Mouse (Mus musculus) adrenal gland, adult 2 months (tissue): ENCODE results near the gene Sspo. TPM values are rescaled to one million over a fixed set of nuclear protein-coding genes. Genes with fewer than 3 reads are reported as not detected.

Experiments used
- DNase-seq: peaks from one replicate; pipeline ENCODE4 v3.0.0; 2021
- microRNA-seq, 2 experiments: library from miRNA; unstranded; fragments of <30 nt; microRNA quantifications; one replicate each; pipeline ENCODE4 v1.2.0; 2021
- polyA plus RNA-seq: library from polyadenylated mRNA; depleted of rRNA; stranded (reverse); fragments of >200 nt; gene quantifications from 2 replicates; pipeline ENCODE4 v1.2.3, GENCODE M21; 2012; rRNA removed
- total RNA-seq, 2 experiments: library from RNA; stranded (reverse); gene quantifications; 2 replicates each; pipeline ENCODE4 v1.2.3; 2021

Gene Sspo
- total and polyA plus RNA-seq, 3 experiments: 2.7 to 8.4 (median 3.5) TPM

- DNase-seq: no peak
These were observed 91.8 kb downstream of the Sspo start for GRCm38 (mm10) chr6:48539860-48540259.

- DNase-seq: no peak
These were observed 92.7 kb downstream of the Sspo start for GRCm38 (mm10) chr6:48540721-48541120.

GRCm38 (mm10) chr6:48541560-48542450 lies 93.8 kb downstream of the Sspo start:
- DNase-seq: peak; percentile 90

- DNase-seq: no peak
These were observed 94.6 kb downstream of the Sspo start for GRCm38 (mm10) chr6:48542631-48543030.

- DNase-seq: no peak
These were observed 97.2 kb downstream of the Sspo start for GRCm38 (mm10) chr6:48545251-48545650.

GRCm38 (mm10) chr6:48546271-48546670 lies 98.2 kb downstream of the Sspo start:
- DNase-seq: no peak

GRCm38 (mm10) chr6:48546858-48547257 lies 98.8 kb downstream of the Sspo start:
- no peak for DNase-seq

- DNase-seq: no peak
These were observed 100.3 kb downstream of the Sspo start for GRCm38 (mm10) chr6:48548314-48548713.

Small RNA genes within 50 kb of the gene (microRNA-seq; reads per million reads assigned to microRNA genes)
- gene Gm24325: 0 reads per million in 2 experiments

Other genes with a start within 250 kb of the Sspo start
- 10 to 100 TPM; 30.9 to 31.3 TPM for gene Krba1, start 52.6 kb upstream of the Sspo start, total RNA-seq
- 42.5 and 55.2 TPM in 2 replicates for gene Krba1, start 52.6 kb upstream of the Sspo start, polyA plus RNA-seq
- gene Zfp467, start 2.4 kb upstream of the Sspo start, total RNA-seq: 10 to 100 TPM; 47.3 to 53.6 TPM
- 119 and 124 TPM in 2 replicates for gene Zfp467, start 2.4 kb upstream of the Sspo start, polyA plus RNA-seq
- gene Atp6v0e2, start 89.4 kb downstream of the Sspo start, total RNA-seq: 10 to 100 TPM; 70.7 to 78.4 TPM
- 182 and 183 TPM in 2 replicates for gene Atp6v0e2, start 89.4 kb downstream of the Sspo start, polyA plus RNA-seq
- gene Lrrc61, start 106.6 kb downstream of the Sspo start, total RNA-seq: 10 to 100 TPM; 30.8 to 45.1 TPM
- gene Lrrc61, start 106.6 kb downstream of the Sspo start, polyA plus RNA-seq: 32.4 and 33.3 TPM in 2 replicates
- 100 to 1,000 TPM in 1 of 2 experiments, 10 to 100 TPM in 1; 73.4 to 101 TPM for gene Rarres2, start 124.6 kb downstream of the Sspo start, total RNA-seq
- 29.3 and 41.8 TPM in 2 replicates for gene Rarres2, start 124.6 kb downstream of the Sspo start, polyA plus RNA-seq
- not detected for gene Gm45021, start 141.4 kb downstream of the Sspo start, total RNA-seq
- not detected in 2 replicates for gene Gm45021, start 141.4 kb downstream of the Sspo start, polyA plus RNA-seq
- 10 to 100 TPM; 55.6 to 67.5 TPM for gene Repin1, start 145.7 kb downstream of the Sspo start, total RNA-seq
- 127 and 152 TPM in 2 replicates for gene Repin1, start 145.7 kb downstream of the Sspo start, polyA plus RNA-seq
- gene Gm44965, start 145.7 kb downstream of the Sspo start, total RNA-seq: not detected
- gene Gm44965, start 145.7 kb downstream of the Sspo start, polyA plus RNA-seq: not detected in 2 replicates
- 1 to 10 TPM; 7.4 to 8.7 TPM for gene Zfp775, start 153.8 kb downstream of the Sspo start, total RNA-seq
- 14.8 and 16.8 TPM in 2 replicates for gene Zfp775, start 153.8 kb downstream of the Sspo start, polyA plus RNA-seq
- gene AI854703, start 178.5 kb downstream of the Sspo start, total RNA-seq: 1 to 10 TPM; 1.9 to 2.0 TPM
- 6.0 and 7.6 TPM in 2 replicates for gene AI854703, start 178.5 kb downstream of the Sspo start, polyA plus RNA-seq
- 10 to 100 TPM in 1 of 2 experiments, 1 to 10 TPM in 1; 7.8 to 12.6 TPM for gene Gimap8, start 199.0 kb downstream of the Sspo start, total RNA-seq
- 1.2 and 1.5 TPM in 2 replicates for gene Gimap8, start 199.0 kb downstream of the Sspo start, polyA plus RNA-seq
- 1 to 10 TPM; 3.6 to 5.9 TPM for gene Gimap9, start 227.9 kb downstream of the Sspo start, total RNA-seq
- gene Gimap9, start 227.9 kb downstream of the Sspo start, polyA plus RNA-seq: 0.34 and 0.49 TPM in 2 replicates
- gene Gimap4, start 236.3 kb downstream of the Sspo start, total RNA-seq: 10 to 100 TPM; 40.3 to 50.9 TPM
- gene Gimap4, start 236.3 kb downstream of the Sspo start, polyA plus RNA-seq: 7.8 and 8.2 TPM in 2 replicates